Mouse (Mus musculus) cerebellum, adult 2 months (tissue): Measurements from ENCODE around the gene Armh3.

ENCODE experiments used
- CTCF ChIP-seq: fragments of 200-500 bp; IDR thresholded peaks from 2 replicates; pipeline ENCODE4 v1.5.1; 2011; ENCODE audit warnings: low read depth, mild to moderate bottlenecking, control low read depth, low read length, moderate library complexity, borderline replicate concordance; ENCODE audit not compliant: insufficient read depth
- POLR2A ChIP-seq: fragments of 200-500 bp; IDR thresholded peaks from 2 replicates; pipeline ENCODE4 v1.6.1; 2011; ENCODE audit warnings: low read length, control low read depth, borderline replicate concordance; ENCODE audit not compliant: insufficient read depth

GRCm38 (mm10) chr19:46047426-46047825 lies 49.1 kb upstream of the Armh3 start:
- TF ChIP-seq POLR2A (no peak), CTCF (no peak)
